Mouse (Mus musculus) forebrain, embryonic 11.5 days (tissue): ENCODE data around the gene Mef2a. TPM values are rescaled to one million over a fixed set of nuclear protein-coding genes. Genes with fewer than 3 reads are reported as not detected.

Experiments
- ATAC-seq: fragments of 200-750 bp; cut with Nextera tagmentation; replicated peaks from 2 replicates; pipeline ENCODE4 v1.8.0; 2017; ENCODE audit warnings: moderate TSS enrichment; ENCODE audit not compliant: low FRiP score
- DNase-seq: peaks from one replicate; pipeline ENCODE4 v3.0.0-alpha.2; 2017; ENCODE audit warnings: low spot score
- H3K27ac ChIP-seq: fragments of 300-500 bp; sonication (generic); 2 replicates; pipeline ENCODE4 v1.5.1; 2014; ENCODE audit warnings: low read depth, low read length
- H3K27me3 ChIP-seq: fragments of 300-500 bp; sonication (generic); 2 replicates; pipeline ENCODE4 v1.6.1; 2014; ENCODE audit warnings: mild to moderate bottlenecking, low read length, mixed read lengths; ENCODE audit not compliant: control insufficient read depth, insufficient read depth
- H3K36me3 ChIP-seq: fragments of 300-500 bp; sonication (generic); 2 replicates; pipeline ENCODE4 v1.6.1; 2014; ENCODE audit warnings: mild to moderate bottlenecking, low read length, moderate library complexity, mixed read lengths; ENCODE audit not compliant: control insufficient read depth, insufficient read depth
- H3K4me1 ChIP-seq: fragments of 300-500 bp; sonication (generic); replicated peaks from 2 replicates; pipeline ENCODE4 v1.6.1; 2014; ENCODE audit warnings: low read length, mixed read lengths; ENCODE audit not compliant: control insufficient read depth, insufficient read depth
- H3K4me2 ChIP-seq: fragments of 300-500 bp; sonication (generic); 2 replicates; pipeline ENCODE4 v1.6.1; 2014; ENCODE audit warnings: low read depth, mild to moderate bottlenecking, low read length, moderate library complexity, mixed read lengths; ENCODE audit not compliant: severe bottlenecking
- H3K4me3 ChIP-seq: fragments of 300-500 bp; sonication (generic); 2 replicates; pipeline ENCODE4 v1.5.1; 2014; ENCODE audit warnings: low read depth, low read length
- H3K9ac ChIP-seq: fragments of 300-500 bp; sonication (generic); 2 replicates; pipeline ENCODE4 v1.6.1; 2014; ENCODE audit warnings: low read length
- H3K9me3 ChIP-seq: fragments of 300-500 bp; sonication (generic); 2 replicates; pipeline ENCODE4 v1.6.1; 2016; ENCODE audit warnings: low read length, mixed read lengths; ENCODE audit not compliant: control insufficient read depth
- WGBS: fragments of 180-500 bp; shearing (Covaris S2); extraction: QIAGEN DNeasy Blood & Tissue Kit; methylation state at CpG from one replicate; pipeline ENCODE4 v1.1.7; 2014; 5-methylcytosine and 5-hydroxymethylcytosine counted together
- polyA plus RNA-seq: library from polyadenylated mRNA; unstranded; fragments of >200 nt; fragmentation: Nextera tagmentation; extraction: Ambion mirVana; gene quantifications from 2 replicates; pipeline ENCODE4 v1.2.1, GENCODE M21; 2014

Mef2a gene
- 23.6 and 25.9 TPM in 2 replicates for polyA plus RNA-seq

GRCm38 (mm10) chr7:67372729-67373583 is at the start of gene Mef2a:
Mef2a (minus strand) TSS chr7:67372858.
- WGBS: under 1% methylated on average over 70 of the region's 89 CpGs
- Histone ChIP-seq H3K27me3 (no peaks in the 10 kb centered on the region), H3K27ac (peak within 1 kb of the TSS; percentile 96)

GRCm38 (mm10) chr7:67421476-67422186 is 49.0 kb upstream of the Mef2a start:
- H3K4me1 ChIP-seq: no peaks in the 10 kb centered on the region

More at GRCm38 (mm10) chr7:67372729-67373583, at the start of gene Mef2a:
- DNase-seq (peak; percentile 97), ATAC-seq (peak; percentile 93)
- Histone ChIP-seq H3K36me3 (no peaks in the 10 kb centered on the region), H3K9ac (peak within 1 kb of the TSS; percentile 96), H3K9me3 (no peaks in the 10 kb centered on the region), H3K4me2 (peak within 1 kb of the TSS; percentile 99), H3K4me3 (peak within 1 kb of the TSS; percentile 90), H3K4me1 (no peaks in the 10 kb centered on the region; the same call in 1 of the 2 replicates)

GRCm38 (mm10) chr7:67421088-67421475 is 48.4 kb upstream of the Mef2a start:
- ATAC-seq (no peak), DNase-seq (no peak)
- Histone ChIP-seq H3K27me3 (no peaks in the 10 kb centered on the region), H3K9me3 (no peaks in the 10 kb centered on the region), H3K4me3 (no peak overlapping the region), H3K4me1 (no peaks in the 10 kb centered on the region), H3K27ac (no peak overlapping the region), H3K36me3 (no peaks in the 10 kb centered on the region), H3K9ac (no peak overlapping the region), H3K4me2 (no peak overlapping the region)
- 76% methylated on average over 3 of the region's 3 CpGs for WGBS

More at GRCm38 (mm10) chr7:67421476-67422186, 49.0 kb upstream of the Mef2a start:
- H3K9me3 ChIP-seq: no peaks in the 10 kb centered on the region
- no peak overlapping the region for H3K4me3 ChIP-seq
- H3K27ac ChIP-seq: no peak overlapping the region
- H3K36me3 ChIP-seq: no peaks in the 10 kb centered on the region
- 82% methylated on average over 12 of the region's 12 CpGs for WGBS
- DNase-seq: no peak
- ATAC-seq: no peak
- H3K9ac ChIP-seq: no peak overlapping the region
- no peaks in the 10 kb centered on the region for H3K27me3 ChIP-seq
- no peak overlapping the region for H3K4me2 ChIP-seq

GRCm38 (mm10) chr7:67419591-67420314 is 47.1 kb upstream of the Mef2a start:
- WGBS: 88% methylated on average over 17 of the region's 17 CpGs
- ATAC-seq (no peak), DNase-seq (no peak)

GRCm38 (mm10) chr7:67418122-67418521 is 45.5 kb upstream of the Mef2a start:
- WGBS: 93% methylated on average over 5 of the region's 5 CpGs
- ATAC-seq (no peak), DNase-seq (no peak)
- Histone ChIP-seq H3K9me3 (no peaks in the 10 kb centered on the region), H3K4me3 (no peak overlapping the region), H3K36me3 (no peaks in the 10 kb centered on the region), H3K27ac (no peak overlapping the region), H3K27me3 (no peaks in the 10 kb centered on the region), H3K4me1 (no peaks in the 10 kb centered on the region), H3K4me2 (no peak overlapping the region), H3K9ac (no peak overlapping the region)

More at GRCm38 (mm10) chr7:67419591-67420314, 47.1 kb upstream of the Mef2a start:
- Histone ChIP-seq H3K9ac (no peak overlapping the region), H3K9me3 (no peaks in the 10 kb centered on the region), H3K4me3 (no peak overlapping the region), H3K27me3 (no peaks in the 10 kb centered on the region), H3K27ac (no peak overlapping the region), H3K4me1 (no peaks in the 10 kb centered on the region), H3K36me3 (no peaks in the 10 kb centered on the region), H3K4me2 (no peak overlapping the region)

GRCm38 (mm10) chr7:67414766-67415165 is 42.1 kb upstream of the Mef2a start:
- no peak overlapping the region for H3K4me2 ChIP-seq
- H3K9ac ChIP-seq: no peak overlapping the region
- H3K27me3 ChIP-seq: no peaks in the 10 kb centered on the region
- no peak overlapping the region for H3K27ac ChIP-seq
- no peak for DNase-seq
- H3K9me3 ChIP-seq: no peaks in the 10 kb centered on the region
- no peak for ATAC-seq
- H3K36me3 ChIP-seq: no peaks in the 10 kb centered on the region
- no peak overlapping the region for H3K4me3 ChIP-seq
- H3K4me1 ChIP-seq: no peaks in the 10 kb centered on the region
- 83% methylated on average over 8 of the region's 8 CpGs for WGBS

GRCm38 (mm10) chr7:67412686-67413085 is 40.0 kb upstream of the Mef2a start:
- no peak overlapping the region for H3K9ac ChIP-seq

GRCm38 (mm10) chr7:67407019-67407418 is 34.4 kb upstream of the Mef2a start:
- WGBS: 86% methylated on average over 2 of the region's 2 CpGs
- H3K4me2 ChIP-seq: no peak overlapping the region
- H3K9me3 ChIP-seq: no peaks in the 10 kb centered on the region
- no peak overlapping the region for H3K27ac ChIP-seq
- no peaks in the 10 kb centered on the region for H3K36me3 ChIP-seq
- no peak for ATAC-seq
- no peaks in the 10 kb centered on the region for H3K27me3 ChIP-seq
- H3K4me3 ChIP-seq: no peak overlapping the region
- no peak for DNase-seq
- H3K9ac ChIP-seq: no peak overlapping the region
- no peaks in the 10 kb centered on the region for H3K4me1 ChIP-seq

More at GRCm38 (mm10) chr7:67412686-67413085, 40.0 kb upstream of the Mef2a start:
- no peaks in the 10 kb centered on the region for H3K27me3 ChIP-seq
- H3K9me3 ChIP-seq: no peaks in the 10 kb centered on the region
- no peak overlapping the region for H3K27ac ChIP-seq
- no peaks in the 10 kb centered on the region for H3K36me3 ChIP-seq
- DNase-seq (no peak), ATAC-seq (no peak)
- H3K4me3 ChIP-seq: no peak overlapping the region
- 87% methylated on average over 10 of the region's 10 CpGs for WGBS
- no peaks in the 10 kb centered on the region for H3K4me1 ChIP-seq
- H3K4me2 ChIP-seq: no peak overlapping the region
